Mouse (Mus musculus) layer of hippocampus, adult 18-20 months (tissue): ENCODE results near the gene Brox. TPM values are rescaled to one million over a fixed set of nuclear protein-coding genes. Genes with fewer than 3 reads are reported as not detected.
A peak's percentile ranks its signal among the peaks of the same experiment; 100 is the strongest.

Source experiments
- DNase-seq, 2 experiments: peaks; one replicate each; pipeline ENCODE4 v3.0.0; 2022; ENCODE audit warnings: low spot score in 2 of 2
- total RNA-seq, 2 experiments: library from RNA; stranded (reverse); gene quantifications; 2 replicates each; pipeline ENCODE4 v1.2.3; 2021

Gene Brox
- total RNA-seq, 2 experiments from 2014 or later, result 49.2 to 50.1 TPM

GRCm38 (mm10) chr1:183272867-183273818 is 23.9 kb downstream of the Brox start:
- DNase-seq, result peak in 1 of 2 experiments; percentile 32

DNA sequence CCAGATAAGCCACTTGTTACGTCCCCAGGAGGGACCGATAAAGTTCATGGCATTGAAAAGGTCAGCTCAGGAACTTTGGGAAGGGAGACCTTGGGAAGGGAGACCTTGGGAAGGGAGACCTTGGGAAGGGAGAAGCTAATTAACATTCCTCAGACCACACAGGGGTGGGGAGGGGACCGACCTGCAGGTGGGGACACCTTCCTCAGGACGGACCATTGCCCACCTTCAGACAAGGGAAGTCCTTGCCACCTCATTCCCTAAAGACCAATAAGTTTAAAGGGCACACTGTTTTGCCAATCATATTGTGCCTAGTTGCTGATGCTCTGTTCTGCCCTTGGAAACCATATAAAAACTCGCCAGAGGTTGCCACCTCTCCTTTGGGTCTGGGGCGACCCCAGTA is 29.4 kb downstream of the Brox start:
- DNase-seq, result no peak

DNA sequence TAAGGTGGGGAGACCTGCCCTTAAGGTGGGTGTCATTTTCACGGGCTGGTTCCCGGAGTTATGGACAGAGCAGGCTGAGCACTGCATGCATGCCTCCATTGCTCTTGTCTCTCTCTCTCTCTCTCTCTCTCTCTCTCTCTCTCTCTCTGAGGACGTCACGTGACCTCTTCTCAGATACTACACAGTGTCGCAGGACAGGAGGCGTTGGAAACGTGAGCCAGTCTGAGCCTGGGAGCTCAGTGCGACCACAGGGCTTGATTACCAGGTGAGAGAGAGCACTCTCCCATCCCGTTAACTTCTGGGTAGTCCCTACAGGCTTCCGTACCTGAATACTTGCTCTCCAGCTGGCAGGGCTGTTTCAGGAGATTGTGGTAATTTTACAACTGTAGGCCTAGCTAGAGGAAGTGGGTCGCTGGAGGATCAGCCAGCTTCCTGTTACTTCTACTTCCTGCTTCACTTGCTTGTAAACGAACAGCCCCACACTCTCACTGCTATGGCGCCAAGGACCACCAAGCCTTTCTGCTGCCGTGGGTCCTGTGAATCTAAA is 31.1 kb downstream of the Brox start:
- DNase-seq, result no peak

GRCm38 (mm10) chr1:183264145-183265008 is 32.7 kb downstream of the Brox start:
- no peak for DNase-seq

- no peak for DNase-seq
Measured at GRCm38 (mm10) chr1:183252574-183252973, 44.5 kb downstream of the Brox start.

GRCm38 (mm10) chr1:183251818-183252217 is 45.3 kb downstream of the Brox start:
- no peak for DNase-seq

DNA sequence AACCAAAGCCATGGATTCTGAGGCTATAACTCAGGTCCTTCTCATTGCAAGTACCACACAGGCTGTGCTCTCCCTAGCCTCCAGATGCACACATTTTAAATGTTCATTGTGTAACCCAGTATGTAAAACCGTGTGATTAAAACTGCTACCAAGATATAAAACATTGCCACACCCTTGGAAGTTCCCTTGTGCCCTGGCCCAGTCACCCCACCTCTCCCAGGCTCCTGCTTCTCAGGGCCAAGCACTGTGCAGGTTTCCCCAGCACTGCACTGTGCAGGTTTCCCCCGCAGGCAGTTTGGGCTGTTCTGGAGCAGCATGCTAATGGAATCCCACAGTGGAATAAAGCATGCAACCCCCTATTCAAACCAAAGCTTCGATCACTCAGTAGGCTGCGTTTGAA is 46.5 kb downstream of the Brox start:
- DNase-seq, result no peak

GRCm38 (mm10) chr1:183248144-183248543 is 48.9 kb downstream of the Brox start:
- DNase-seq, result no peak

DNA sequence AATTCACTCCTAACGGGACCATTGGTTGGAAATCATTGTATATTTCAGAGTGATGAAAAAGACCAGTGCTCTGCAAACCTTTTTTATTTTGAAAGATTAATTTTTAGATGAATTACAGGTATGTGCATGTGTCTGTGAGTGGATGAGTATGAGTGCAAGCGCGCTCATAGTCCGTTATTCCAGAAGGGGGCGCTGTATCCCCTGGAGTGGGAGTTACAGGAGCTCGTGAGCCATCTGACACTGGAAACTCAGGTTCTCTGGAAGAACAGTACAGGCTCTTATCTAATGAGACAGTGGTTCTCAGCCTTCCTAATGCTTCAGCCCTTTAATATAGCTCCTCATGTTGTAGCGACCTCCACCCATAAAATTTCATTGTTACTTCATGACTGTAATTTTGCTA is 53.8 kb downstream of the Brox start:
- DNase-seq, result no peak

GRCm38 (mm10) chr1:183237901-183238300 is 59.2 kb downstream of the Brox start:
- DNase-seq, result peak in 1 of 2 experiments; percentile 64

GRCm38 (mm10) chr1:183236460-183236859 is 60.6 kb downstream of the Brox start:
- DNase-seq, result no peak

- DNase-seq, result no peak
Measured at GRCm38 (mm10) chr1:183233679-183234174, 63.3 kb downstream of the Brox start.

- no peak for DNase-seq
Measured at GRCm38 (mm10) chr1:183232985-183233678, 63.9 kb downstream of the Brox start.

GRCm38 (mm10) chr1:183227469-183227868 is 69.6 kb downstream of the Brox start:
- no peak for DNase-seq

Other genes with a start within 250 kb of the Brox start
- 1 to 10 TPM; 4.8 to 5.5 TPM for gene Disp1, start 75.7 kb downstream of the Brox start, total RNA-seq
- gene Aida, start 679 bp downstream of the Brox start, total RNA-seq, result 10 to 100 TPM; 49.8 to 53.9 TPM
- gene Mia3, start 72.3 kb upstream of the Brox start, total RNA-seq, result 100 to 1,000 TPM; 197 to 218 TPM
- 10 to 100 TPM; 18.2 to 18.9 TPM for gene Taf1a, start 91.7 kb upstream of the Brox start, total RNA-seq
- under 1 TPM; 0.17 to 0.33 TPM for gene Hhipl2, start 120.9 kb upstream of the Brox start, total RNA-seq